Mouse (Mus musculus) hindbrain, embryonic 11.5 days (tissue): ENCODE results near the gene Dlgap5. TPM values are rescaled to one million over a fixed set of nuclear protein-coding genes. Genes with fewer than 3 reads are reported as not detected.

Experiments used
- ATAC-seq: fragments of 200-750 bp; cut with Nextera tagmentation; 2 replicates; pipeline ENCODE4 v1.8.0; 2017; ENCODE audit warnings: mild to moderate bottlenecking, moderate TSS enrichment, moderate library complexity; ENCODE audit not compliant: low FRiP score
- DNase-seq: peaks from one replicate; pipeline ENCODE4 v3.0.0-alpha.2; 2015; ENCODE audit warnings: low spot score
- H3K27ac ChIP-seq: fragments of 300-500 bp; sonication (generic); 2 replicates; pipeline ENCODE4 v1.5.1; 2014; ENCODE audit warnings: mild to moderate bottlenecking, low read depth, low read length
- H3K27me3 ChIP-seq: fragments of 300-500 bp; sonication (generic); 2 replicates; pipeline ENCODE4 v1.6.1; 2014; ENCODE audit warnings: mild to moderate bottlenecking, low read length, moderate library complexity, mixed read lengths; ENCODE audit not compliant: control insufficient read depth, insufficient read depth
- H3K36me3 ChIP-seq: fragments of 300-500 bp; sonication (generic); 2 replicates; pipeline ENCODE4 v1.6.1; 2014; ENCODE audit warnings: mild to moderate bottlenecking, low read length, moderate library complexity, mixed read lengths; ENCODE audit not compliant: control insufficient read depth, insufficient read depth
- H3K4me1 ChIP-seq: fragments of 300-500 bp; sonication (generic); replicated peaks from 2 replicates; pipeline ENCODE4 v1.6.1; 2014; ENCODE audit warnings: low read length, mixed read lengths; ENCODE audit not compliant: control insufficient read depth, insufficient read depth
- H3K4me2 ChIP-seq: fragments of 300-500 bp; sonication (generic); replicated peaks from 2 replicates; pipeline ENCODE4 v1.6.1; 2014; ENCODE audit warnings: mild to moderate bottlenecking, low read depth, low read length
- H3K4me3 ChIP-seq: fragments of 300-500 bp; sonication (generic); 2 replicates; pipeline ENCODE4 v1.5.1; 2014; ENCODE audit warnings: low read depth, low read length
- H3K9ac ChIP-seq: fragments of 300-500 bp; sonication (generic); 2 replicates; pipeline ENCODE4 v1.6.1; 2014; ENCODE audit warnings: low read depth, low read length
- H3K9me3 ChIP-seq: fragments of 300-500 bp; sonication (generic); 2 replicates; pipeline ENCODE4 v1.6.1; 2016; ENCODE audit warnings: low read length; ENCODE audit not compliant: control insufficient read depth
- WGBS: fragments of 180-500 bp; shearing (Covaris S2); extraction: QIAGEN DNeasy Blood & Tissue Kit; methylation state at CpG from one replicate; pipeline ENCODE4 v1.1.7; 2014; 5-methylcytosine and 5-hydroxymethylcytosine counted together
- polyA plus RNA-seq: library from polyadenylated mRNA; unstranded; fragments of >200 nt; fragmentation: Nextera tagmentation; extraction: Ambion mirVana; gene quantifications from 2 replicates; pipeline ENCODE4 v1.2.1, GENCODE M21; 2014

The Dlgap5 gene
- polyA plus RNA-seq, 1 experiment from 2014 or later = 59.9 TPM

- Histone ChIP-seq H3K27ac (no peak overlapping the region), H3K36me3 (0 out of 2 replicates have a peak, but pooled peaks cover 3% of the 10 kb centered on the region), H3K9ac (peak overlapping the region; percentile 24), H3K27me3 (no peaks in the 10 kb centered on the region), H3K4me2 (peak overlapping the region; percentile 52), H3K4me3 (peak overlapping the region; percentile 39), H3K9me3 (no peaks in the 10 kb centered on the region), H3K4me1 (no peaks in the 10 kb centered on the region)
- DNase-seq (no peak), ATAC-seq (no peak)
- 42% methylated on average over 3 of the region's 3 CpGs for WGBS
Observed at GRCm38 (mm10) chr14:47417346-47417745, 861 bp downstream of the Dlgap5 start.

- Histone ChIP-seq H3K9me3 (no peaks in the 10 kb centered on the region), H3K27me3 (no peaks in the 10 kb centered on the region), H3K4me3 (no peak overlapping the region), H3K27ac (no peak overlapping the region), H3K4me1 (no peaks in the 10 kb centered on the region), H3K4me2 (no peak overlapping the region), H3K9ac (no peak overlapping the region), H3K36me3 (peaks cover 15% of the 10 kb centered on the region; the same call in 1 of the 2 replicates)
- ATAC-seq = no peak
- WGBS = 92% methylated on average over 9 of the region's 9 CpGs
- DNase-seq = no peak
Observed at GRCm38 (mm10) chr14:47406000-47406399, 12.2 kb downstream of the Dlgap5 start.

DNA sequence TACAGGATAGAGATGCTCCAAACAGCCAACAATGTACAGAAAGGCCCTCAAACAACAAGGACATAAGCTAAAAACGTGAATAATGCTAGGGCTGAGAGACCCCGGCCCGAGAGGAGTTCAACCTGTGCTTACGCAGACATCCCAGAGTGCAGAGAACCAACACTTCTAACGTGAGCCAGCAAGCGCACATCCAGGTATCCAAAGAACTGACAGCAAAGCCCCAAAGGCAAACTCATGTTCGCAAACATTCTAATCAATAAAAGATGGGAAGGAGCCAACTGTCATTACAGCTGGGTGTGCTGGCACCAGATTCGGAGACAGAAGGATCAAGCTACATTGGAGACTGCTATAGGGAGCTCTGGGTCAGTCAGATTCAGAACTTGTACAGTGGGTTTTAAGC is 15.5 kb downstream of the Dlgap5 start:
- Histone ChIP-seq H3K27ac (no peak overlapping the region), H3K36me3 (0 out of 2 replicates have a peak, but pooled peaks cover 6% of the 10 kb centered on the region), H3K4me2 (no peak overlapping the region), H3K9me3 (no peaks in the 10 kb centered on the region), H3K4me1 (no peaks in the 10 kb centered on the region), H3K27me3 (no peaks in the 10 kb centered on the region), H3K9ac (no peak overlapping the region), H3K4me3 (no peak overlapping the region)
- ATAC-seq (no peak), DNase-seq (no peak)
- 93% methylated on average over 8 of the region's 8 CpGs for WGBS

- DNase-seq (peak; percentile 47), ATAC-seq (no peak)
- H3K9ac ChIP-seq = no peak overlapping the region
- no peak overlapping the region for H3K4me2 ChIP-seq
- no peaks in the 10 kb centered on the region for H3K9me3 ChIP-seq
- peaks cover 8% of the 10 kb centered on the region; the same call in 1 of the 2 replicates for H3K36me3 ChIP-seq
- H3K4me3 ChIP-seq = no peak overlapping the region
- no peaks in the 10 kb centered on the region for H3K4me1 ChIP-seq
- no peaks in the 10 kb centered on the region for H3K27me3 ChIP-seq
- 64% methylated on average over 5 of the region's 5 CpGs for WGBS
- no peak overlapping the region for H3K27ac ChIP-seq
Observed at GRCm38 (mm10) chr14:47396165-47396652, 22.0 kb downstream of the Dlgap5 start.

- no peak overlapping the region for H3K4me3 ChIP-seq
- no peak overlapping the region for H3K9ac ChIP-seq
- no peaks in the 10 kb centered on the region for H3K9me3 ChIP-seq
- peaks cover 8% of the 10 kb centered on the region; the same call in 1 of the 2 replicates for H3K36me3 ChIP-seq
- H3K4me2 ChIP-seq = no peak overlapping the region
- no peaks in the 10 kb centered on the region for H3K4me1 ChIP-seq
- 72% methylated on average over 15 of the region's 15 CpGs for WGBS
- H3K27me3 ChIP-seq = no peaks in the 10 kb centered on the region
- DNase-seq (no peak), ATAC-seq (no peak)
- no peak overlapping the region for H3K27ac ChIP-seq
Observed at GRCm38 (mm10) chr14:47395462-47396026, 22.7 kb downstream of the Dlgap5 start.

DNA sequence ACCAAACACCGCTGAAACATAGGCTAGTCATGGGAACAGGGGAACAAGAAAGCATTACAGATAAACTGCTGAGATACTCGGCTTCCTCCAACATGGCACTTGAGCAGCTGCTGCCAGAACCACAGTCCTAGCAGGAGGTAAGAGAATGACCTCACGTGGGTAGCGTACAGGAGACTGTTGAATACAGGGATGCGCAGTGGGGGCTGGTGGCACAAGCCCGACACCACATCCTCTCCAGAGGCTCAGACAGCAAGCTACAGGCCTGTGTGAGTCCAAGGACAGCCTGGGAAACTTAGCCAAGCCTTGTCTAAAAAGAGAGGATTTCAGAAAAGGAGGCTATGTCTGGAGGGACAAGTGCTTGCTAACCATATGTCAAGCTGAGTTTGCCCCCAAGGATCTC is 23.2 kb downstream of the Dlgap5 start:
- H3K27me3 ChIP-seq = no peaks in the 10 kb centered on the region
- ATAC-seq (no peak), DNase-seq (no peak)
- H3K4me2 ChIP-seq = no peak overlapping the region
- WGBS = 92% methylated on average over 6 of the region's 6 CpGs
- H3K9me3 ChIP-seq = no peaks in the 10 kb centered on the region
- H3K9ac ChIP-seq = no peak overlapping the region
- no peaks in the 10 kb centered on the region for H3K4me1 ChIP-seq
- H3K27ac ChIP-seq = no peak overlapping the region
- peaks cover 9% of the 10 kb centered on the region; the same call in 1 of the 2 replicates for H3K36me3 ChIP-seq
- H3K4me3 ChIP-seq = no peak overlapping the region

DNA sequence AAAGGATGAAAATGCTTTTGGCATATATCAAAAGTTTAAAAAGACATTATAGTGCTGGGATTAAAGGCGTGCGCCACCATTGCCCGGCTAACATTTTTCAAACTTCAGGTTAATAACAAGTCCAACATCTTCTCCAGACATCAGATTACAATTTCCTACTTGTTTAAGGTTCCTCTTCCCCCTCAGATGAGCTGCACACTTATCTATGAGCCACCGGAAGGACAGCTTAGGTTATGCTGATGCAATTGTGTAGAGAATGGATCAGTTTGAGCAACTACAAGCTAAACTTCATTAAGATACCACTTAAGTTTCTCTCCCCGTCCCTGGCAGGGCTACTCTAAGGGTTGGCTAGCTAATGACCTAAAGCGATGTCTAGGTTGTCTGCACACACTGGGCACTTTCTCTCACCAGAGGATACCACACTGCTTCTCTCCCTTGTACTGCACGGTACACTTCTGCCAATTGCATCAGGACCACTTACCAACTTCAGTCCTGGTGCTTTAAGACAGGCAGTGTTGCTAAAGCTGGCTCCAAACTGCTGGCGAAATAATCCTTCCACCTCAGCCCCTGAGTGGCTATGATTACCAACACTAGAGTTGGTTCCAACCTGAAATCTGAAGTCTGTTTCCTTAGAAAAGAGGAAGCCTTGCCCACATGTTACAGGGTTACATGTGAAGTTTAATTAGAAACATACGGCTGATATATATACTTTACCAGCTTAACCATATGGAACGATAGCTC is 24.7 kb downstream of the Dlgap5 start:
- H3K36me3 ChIP-seq = peaks cover 14% of the 10 kb centered on the region; the same call in 1 of the 2 replicates
- no peak for ATAC-seq

DNA sequence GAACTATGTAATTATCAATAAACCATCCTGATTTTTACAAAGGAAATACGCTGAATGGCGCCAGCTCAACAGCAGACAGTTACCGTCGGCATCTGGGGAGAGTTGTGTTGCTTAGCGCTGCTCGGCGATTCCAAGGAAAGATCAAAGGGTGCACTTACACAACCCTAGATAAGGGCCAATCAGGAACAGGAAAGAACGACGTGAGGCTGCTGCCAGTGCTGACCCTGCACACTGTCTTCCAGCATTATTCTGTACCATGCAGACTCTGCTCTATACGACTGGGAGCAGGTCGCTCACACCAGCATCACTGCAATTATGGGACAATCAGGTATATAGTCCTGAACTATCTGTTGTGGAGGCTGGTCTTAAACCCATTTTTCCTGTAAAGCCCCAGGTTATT is 32.1 kb downstream of the Dlgap5 start:
- no peak for ATAC-seq
- Histone ChIP-seq H3K4me1 (no peaks in the 10 kb centered on the region), H3K36me3 (0 out of 2 replicates have a peak, but pooled peaks cover 8% of the 10 kb centered on the region), H3K27ac (no peak overlapping the region), H3K9me3 (no peaks in the 10 kb centered on the region), H3K4me2 (no peak overlapping the region), H3K9ac (no peak overlapping the region), H3K4me3 (no peak overlapping the region), H3K27me3 (no peaks in the 10 kb centered on the region)
- 90% methylated on average over 11 of the region's 11 CpGs for WGBS
- DNase-seq = no peak

More for the DNA sequence above, 24.7 kb downstream of the Dlgap5 start:
- no peaks in the 10 kb centered on the region for H3K27me3 ChIP-seq
- H3K4me2 ChIP-seq = no peak overlapping the region
- H3K4me3 ChIP-seq = no peak overlapping the region
- no peak overlapping the region for H3K9ac ChIP-seq
- no peak overlapping the region for H3K27ac ChIP-seq
- H3K4me1 ChIP-seq = no peaks in the 10 kb centered on the region
- no peaks in the 10 kb centered on the region for H3K9me3 ChIP-seq
- 93% methylated on average over 10 of the region's 10 CpGs for WGBS
- no peak for DNase-seq
